Mouse (Mus musculus): Measurements from ENCODE around the gene Dolk. TPM values are rescaled to one million over a fixed set of nuclear protein-coding genes. Genes with fewer than 3 reads are reported as not detected.

Gene Dolk
- polyA plus RNA-seq, 1 experiment from 2014 or later: 31.9 TPM

DNA sequence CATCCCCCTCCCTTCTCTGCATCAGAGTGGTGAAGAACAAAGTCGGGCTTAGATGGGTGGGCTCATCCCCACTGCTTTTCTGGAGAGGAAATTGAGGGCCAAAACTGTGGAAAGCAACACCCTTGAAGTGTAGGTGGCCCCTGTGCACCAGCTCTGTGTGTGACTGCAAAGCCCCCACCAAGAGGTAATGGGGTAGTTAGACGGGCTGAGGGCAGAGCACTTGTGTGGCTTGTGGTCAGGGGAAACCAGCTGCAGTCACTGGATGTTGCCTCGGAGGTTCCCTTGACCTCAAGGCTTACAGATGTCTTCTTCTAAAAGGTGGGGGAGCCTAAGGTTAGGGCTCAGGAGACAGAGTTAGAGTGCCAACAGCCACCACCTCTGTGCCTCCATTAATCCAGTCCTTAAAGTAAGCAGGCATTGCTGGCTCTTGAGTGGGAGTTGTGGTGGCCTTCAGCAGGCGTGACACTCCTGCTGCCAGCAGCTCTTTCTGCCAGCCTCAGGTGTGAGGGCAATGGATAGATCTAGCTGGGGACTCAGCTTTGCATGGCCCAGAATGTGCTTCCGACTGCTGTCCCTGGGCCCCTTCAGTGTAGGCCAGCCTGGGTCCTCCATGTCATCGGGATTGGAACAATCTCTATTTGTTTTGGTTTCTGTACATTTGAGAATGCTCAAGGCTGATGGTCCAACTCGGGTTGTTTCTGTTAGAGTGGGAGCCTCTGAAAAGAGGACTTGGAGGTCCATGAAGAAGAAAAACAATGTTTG, 28.3 kb downstream of the Dolk start:
- ATAC-seq (ENCODE audit: borderline replicate concordance, extremely low read depth, low FRiP score, low TSS enrichment): no peak
- Histone ChIP-seq H3K9me3 (no peaks in the 10 kb centered on the region), H3K36me3 (peaks cover 57% of the 10 kb centered on the region), H3K27ac (0 out of 2 replicates have a peak overlapping the region, but pooled peaks have one; percentile 11), H3K4me2 (no peak overlapping the region), H3K9ac (no peak overlapping the region), H3K4me1 (peaks cover 2% of the 10 kb centered on the region; the same call in 1 of the 2 replicates), H3K4me3 (no peak overlapping the region), H3K27me3 (no peaks in the 10 kb centered on the region)
- WGBS: 73% methylated on average over 7 of the region's 7 CpGs

DNA sequence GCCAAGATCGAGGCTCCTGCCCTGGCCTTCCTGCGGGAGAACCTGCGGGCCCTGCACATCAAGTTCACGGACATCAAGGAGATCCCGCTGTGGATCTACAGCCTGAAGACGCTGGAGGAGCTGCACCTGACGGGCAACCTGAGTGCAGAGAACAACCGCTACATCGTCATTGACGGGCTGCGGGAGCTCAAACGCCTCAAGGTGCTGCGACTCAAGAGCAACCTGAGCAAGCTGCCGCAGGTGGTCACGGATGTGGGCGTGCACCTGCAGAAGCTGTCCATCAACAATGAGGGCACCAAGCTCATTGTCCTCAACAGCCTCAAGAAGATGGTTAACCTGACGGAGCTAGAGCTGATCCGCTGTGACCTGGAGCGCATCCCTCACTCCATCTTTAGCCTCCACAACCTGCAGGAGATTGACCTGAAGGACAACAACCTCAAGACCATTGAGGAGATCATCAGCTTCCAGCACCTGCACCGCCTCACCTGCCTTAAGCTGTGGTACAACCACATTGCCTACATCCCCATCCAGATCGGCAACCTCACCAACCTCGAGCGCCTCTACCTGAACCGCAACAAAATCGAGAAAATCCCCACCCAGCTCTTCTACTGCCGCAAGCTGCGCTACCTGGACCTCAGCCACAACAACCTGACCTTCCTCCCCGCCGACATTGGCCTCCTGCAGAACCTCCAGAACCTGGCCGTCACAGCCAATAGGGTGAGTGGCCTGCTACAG, 29.4 kb downstream of the Dolk start:
- no peak overlapping the region for H3K4me2 ChIP-seq
- no peak overlapping the region for H3K9ac ChIP-seq
- ATAC-seq (ENCODE audit: borderline replicate concordance, extremely low read depth, low FRiP score, low TSS enrichment): no peak
- H3K9me3 ChIP-seq: no peaks in the 10 kb centered on the region
- no peaks in the 10 kb centered on the region for H3K4me1 ChIP-seq
- H3K27ac ChIP-seq: no peak overlapping the region
- 94% methylated on average over 30 of the region's 30 CpGs for WGBS
- H3K27me3 ChIP-seq: no peaks in the 10 kb centered on the region
- peaks cover 51% of the 10 kb centered on the region for H3K36me3 ChIP-seq
- H3K4me3 ChIP-seq: no peak overlapping the region

DNA sequence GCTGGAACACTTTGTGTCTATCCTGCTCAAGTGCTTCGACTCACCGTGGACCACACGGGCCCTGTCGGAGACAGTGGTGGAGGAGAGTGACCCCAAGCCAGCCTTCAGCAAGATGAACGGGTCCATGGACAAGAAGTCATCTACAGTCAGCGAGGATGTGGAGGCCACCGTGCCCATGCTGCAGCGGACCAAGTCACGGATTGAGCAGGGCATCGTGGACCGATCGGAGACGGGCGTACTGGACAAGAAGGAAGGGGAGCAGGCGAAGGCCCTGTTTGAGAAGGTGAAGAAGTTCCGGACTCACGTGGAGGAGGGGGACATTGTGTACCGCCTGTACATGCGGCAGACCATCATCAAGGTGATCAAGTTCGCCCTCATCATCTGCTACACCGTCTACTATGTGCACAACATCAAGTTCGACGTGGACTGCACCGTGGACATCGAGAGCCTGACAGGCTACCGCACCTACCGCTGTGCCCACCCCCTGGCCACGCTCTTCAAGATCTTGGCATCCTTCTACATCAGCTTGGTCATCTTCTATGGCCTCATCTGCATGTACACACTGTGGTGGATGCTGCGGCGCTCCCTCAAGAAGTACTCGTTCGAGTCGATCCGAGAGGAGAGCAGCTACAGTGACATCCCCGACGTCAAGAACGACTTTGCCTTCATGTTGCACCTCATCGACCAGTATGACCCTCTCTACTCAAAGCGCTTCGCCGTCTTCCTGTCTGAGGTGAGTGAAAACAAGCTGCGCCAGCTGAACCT, 30.3 kb downstream of the Dolk start:
- no peak for ATAC-seq (ENCODE audit: borderline replicate concordance, extremely low read depth, low FRiP score, low TSS enrichment)
- H3K4me3 ChIP-seq: no peak overlapping the region
- H3K27ac ChIP-seq: no peak overlapping the region
- 94% methylated on average over 42 of the region's 42 CpGs for WGBS
- H3K27me3 ChIP-seq: no peaks in the 10 kb centered on the region
- no peaks in the 10 kb centered on the region for H3K4me1 ChIP-seq
- no peak overlapping the region for H3K9ac ChIP-seq
- H3K36me3 ChIP-seq: peaks cover 46% of the 10 kb centered on the region
- H3K9me3 ChIP-seq: no peaks in the 10 kb centered on the region
- no peak overlapping the region for H3K4me2 ChIP-seq

DNA sequence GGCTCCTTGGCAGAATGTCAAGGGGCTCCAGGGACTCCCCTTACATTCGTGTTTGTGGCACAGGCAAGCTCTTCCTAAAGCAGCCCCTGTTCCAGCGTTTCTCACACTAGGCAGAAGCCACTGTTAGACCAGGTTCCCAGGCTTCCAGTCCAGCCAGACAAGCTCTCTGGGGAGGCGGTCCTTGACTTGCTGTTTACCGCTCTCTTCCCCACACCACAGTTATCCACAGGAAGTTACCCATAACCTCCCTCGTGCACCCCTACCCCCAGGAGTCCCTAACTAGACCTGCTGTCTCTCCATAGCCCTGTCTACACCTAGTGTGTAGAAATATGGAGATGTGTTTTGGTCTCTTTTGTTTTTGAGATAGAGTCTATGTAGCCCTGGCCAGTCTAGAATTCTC, 32.3 kb downstream of the Dolk start:
- no peak overlapping the region for H3K27ac ChIP-seq
- H3K36me3 ChIP-seq: peaks cover 48% of the 10 kb centered on the region
- H3K4me3 ChIP-seq: no peak overlapping the region
- ATAC-seq (ENCODE audit: borderline replicate concordance, extremely low read depth, low FRiP score, low TSS enrichment): no peak
- no peaks in the 10 kb centered on the region for H3K4me1 ChIP-seq
- no peaks in the 10 kb centered on the region for H3K27me3 ChIP-seq
- no peak overlapping the region for H3K9ac ChIP-seq
- H3K9me3 ChIP-seq: no peaks in the 10 kb centered on the region
- H3K4me2 ChIP-seq: no peak overlapping the region
- 74% methylated on average over 5 of the region's 5 CpGs for WGBS

DNA sequence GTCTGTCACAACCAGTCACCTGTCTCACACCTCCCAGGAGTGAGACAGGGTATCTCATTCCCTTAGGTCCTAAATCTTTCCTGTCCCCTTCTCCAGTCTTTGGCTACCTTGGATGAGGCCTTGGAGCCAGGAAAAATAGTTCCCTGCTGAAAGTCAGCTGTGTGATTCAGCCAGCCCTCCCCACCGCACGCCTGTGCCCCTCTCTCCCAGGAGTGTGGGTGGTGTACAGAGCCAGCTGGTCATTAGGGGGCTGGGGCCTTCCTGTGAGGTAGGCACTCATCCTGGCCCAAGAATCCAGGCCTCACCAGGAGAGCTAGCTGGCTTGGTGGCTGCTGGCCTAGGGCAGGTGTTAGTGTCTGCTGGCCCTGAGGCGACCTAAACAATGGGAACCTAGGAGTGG, 33.6 kb downstream of the Dolk start:
- Histone ChIP-seq H3K9ac (no peak overlapping the region), H3K36me3 (peaks cover 45% of the 10 kb centered on the region)
- ATAC-seq (ENCODE audit: borderline replicate concordance, extremely low read depth, low FRiP score, low TSS enrichment): no peak

DNA sequence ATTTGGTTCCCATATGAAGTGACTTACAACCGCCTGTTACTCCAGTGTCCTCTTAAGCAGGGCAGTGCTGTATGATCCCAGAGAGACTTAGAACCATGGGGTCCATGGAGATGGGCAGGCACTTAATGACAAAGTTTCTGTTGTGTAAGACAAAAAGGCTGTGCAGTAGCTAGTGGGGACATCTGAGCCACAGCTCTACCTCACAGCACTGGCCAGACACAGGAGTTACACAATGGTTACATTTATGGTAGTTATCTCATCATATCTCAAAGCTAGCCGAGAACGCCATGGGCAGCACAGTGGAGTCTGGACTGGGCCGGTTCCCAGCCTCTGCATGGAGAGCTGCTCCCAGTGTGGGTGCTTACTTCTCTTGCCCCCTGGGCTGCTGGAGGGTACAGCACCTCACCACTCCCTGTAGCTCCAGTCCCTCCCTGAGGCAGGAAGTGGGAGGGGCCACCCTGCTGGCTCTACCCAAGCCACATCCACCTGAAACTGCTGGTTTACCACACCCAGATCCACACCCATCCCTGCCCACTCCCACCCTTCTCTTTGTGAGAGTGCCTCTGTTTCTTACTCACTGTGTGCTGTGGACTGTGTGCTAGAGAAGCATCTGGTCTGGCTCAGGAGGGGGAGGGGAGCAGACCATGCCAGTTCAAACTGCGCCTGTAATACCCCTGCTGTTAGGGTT, 34.6 kb downstream of the Dolk start:
- Histone ChIP-seq H3K4me3 (no peak overlapping the region), H3K4me2 (no peak overlapping the region), H3K9me3 (no peaks in the 10 kb centered on the region), H3K4me1 (no peaks in the 10 kb centered on the region), H3K27me3 (no peaks in the 10 kb centered on the region), H3K36me3 (peaks cover 38% of the 10 kb centered on the region), H3K9ac (no peak overlapping the region), H3K27ac (no peak overlapping the region)
- peak; percentile 37 for ATAC-seq (ENCODE audit: borderline replicate concordance, extremely low read depth, low FRiP score, low TSS enrichment)
- WGBS: 70% methylated on average over 5 of the region's 5 CpGs

More for the DNA sequence above, 33.6 kb downstream of the Dolk start:
- H3K4me2 ChIP-seq: no peak overlapping the region
- no peaks in the 10 kb centered on the region for H3K9me3 ChIP-seq
- WGBS: 78% methylated on average over 3 of the region's 3 CpGs
- H3K27ac ChIP-seq: no peak overlapping the region
- H3K4me1 ChIP-seq: no peaks in the 10 kb centered on the region
- H3K27me3 ChIP-seq: no peaks in the 10 kb centered on the region
- no peak overlapping the region for H3K4me3 ChIP-seq

DNA sequence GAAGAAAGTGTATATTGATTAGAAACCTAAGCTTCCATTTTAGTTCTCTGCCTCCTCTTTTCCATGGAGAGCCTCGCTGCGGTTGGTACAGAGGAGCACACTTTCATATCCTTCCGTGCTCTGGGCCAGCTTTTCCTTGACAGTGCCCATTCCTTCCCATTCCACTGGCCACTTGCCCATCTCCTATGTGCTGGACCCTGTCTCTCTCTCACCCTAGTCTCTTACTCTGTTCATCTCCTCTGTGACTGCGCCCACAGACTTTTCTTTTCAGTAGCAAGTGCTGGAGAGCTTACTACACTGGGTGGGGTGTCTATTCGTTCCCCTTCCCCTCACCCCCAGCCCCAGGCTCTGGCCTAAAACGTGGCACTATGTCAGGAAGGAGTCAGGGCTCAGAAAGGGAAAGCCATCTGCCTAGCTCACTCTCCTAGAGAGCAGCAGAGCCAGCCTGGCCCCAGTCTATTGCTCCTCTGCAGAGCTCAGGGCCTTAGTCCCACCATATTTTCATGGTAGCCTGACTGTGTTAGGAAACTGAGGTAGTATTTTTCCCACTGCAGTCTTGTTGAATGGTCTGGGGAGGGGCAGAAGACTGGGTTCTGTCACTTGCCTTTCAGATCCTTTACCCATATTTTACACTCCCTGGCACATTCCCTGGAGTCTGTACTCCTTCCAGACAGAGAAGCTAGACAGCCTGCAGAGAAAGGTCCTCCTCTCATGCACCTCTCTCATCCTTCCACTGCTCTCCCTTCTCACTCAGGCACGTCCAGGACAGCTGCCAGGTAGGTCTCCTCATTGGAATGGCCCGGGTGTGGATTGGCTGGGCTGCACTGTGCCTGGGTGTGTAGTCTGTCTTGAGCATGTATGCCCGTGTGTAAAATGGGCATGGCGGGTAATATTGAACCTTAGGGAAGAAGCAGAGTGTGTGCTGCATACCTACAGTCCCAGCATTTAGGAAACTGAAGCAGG, 35.7 kb downstream of the Dolk start:
- Histone ChIP-seq H3K4me3 (no peak overlapping the region), H3K36me3 (peaks cover 27% of the 10 kb centered on the region), H3K9ac (no peak overlapping the region), H3K27ac (no peak overlapping the region), H3K27me3 (no peaks in the 10 kb centered on the region), H3K4me1 (peaks cover 4% of the 10 kb centered on the region; the same call in 1 of the 2 replicates), H3K4me2 (no peak overlapping the region), H3K9me3 (no peaks in the 10 kb centered on the region)
- 89% methylated on average over 10 of the region's 10 CpGs for WGBS
- no peak for ATAC-seq (ENCODE audit: borderline replicate concordance, extremely low read depth, low FRiP score, low TSS enrichment)

DNA sequence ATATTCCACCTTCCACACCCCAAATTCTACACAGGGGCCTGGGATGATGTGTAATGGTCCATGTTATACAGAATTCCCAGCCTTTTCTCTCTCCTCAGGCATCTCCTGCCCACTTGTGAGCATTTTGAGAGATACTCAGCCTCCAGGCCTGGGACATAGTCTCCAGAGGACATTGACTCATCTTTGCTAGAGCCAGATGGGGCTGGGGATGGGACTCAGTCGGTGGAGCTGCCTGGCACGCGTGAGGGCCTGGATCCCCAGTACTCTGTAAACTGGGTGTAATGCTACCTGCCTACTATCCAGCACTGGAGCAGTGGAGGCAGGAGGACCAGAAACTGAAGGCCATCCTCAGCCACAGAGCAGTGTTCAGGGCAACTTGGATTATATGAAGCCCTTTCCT, 37.0 kb downstream of the Dolk start:
- H3K4me3 ChIP-seq: no peak overlapping the region
- H3K4me2 ChIP-seq: no peak overlapping the region
- ATAC-seq (ENCODE audit: borderline replicate concordance, extremely low read depth, low FRiP score, low TSS enrichment): no peak
- 86% methylated on average over 3 of the region's 3 CpGs for WGBS
- no peaks in the 10 kb centered on the region for H3K27me3 ChIP-seq
- no peak overlapping the region for H3K9ac ChIP-seq
- no peak overlapping the region for H3K27ac ChIP-seq
- peaks cover 24% of the 10 kb centered on the region for H3K36me3 ChIP-seq
- no peaks in the 10 kb centered on the region for H3K9me3 ChIP-seq
- H3K4me1 ChIP-seq: peaks cover 12% of the 10 kb centered on the region

DNA sequence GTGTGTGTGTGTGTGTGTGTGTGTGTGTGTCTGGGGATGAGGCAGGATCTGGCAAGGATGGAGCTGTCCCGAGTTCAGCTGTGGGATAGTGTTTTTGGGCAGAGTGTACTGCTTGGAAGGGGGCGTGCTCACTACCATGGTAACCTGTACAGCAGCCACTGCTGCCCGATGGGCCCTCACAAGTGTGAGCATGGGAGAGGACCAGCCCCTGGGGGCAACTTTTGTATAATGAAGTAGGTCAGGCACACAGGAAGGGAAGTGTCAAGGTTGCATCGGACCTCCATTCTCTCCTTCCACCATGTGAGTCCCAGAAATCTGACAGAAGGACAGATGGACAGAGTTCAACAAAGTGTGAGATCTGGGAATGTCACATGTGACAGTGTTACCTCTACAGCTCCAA, 38.5 kb downstream of the Dolk start:
- H3K4me3 ChIP-seq: no peak overlapping the region
- WGBS: 68% methylated on average over 4 of the region's 4 CpGs
- no peak for ATAC-seq (ENCODE audit: borderline replicate concordance, extremely low read depth, low FRiP score, low TSS enrichment)
- H3K27me3 ChIP-seq: no peaks in the 10 kb centered on the region
- H3K36me3 ChIP-seq: peaks cover 28% of the 10 kb centered on the region
- peaks cover 23% of the 10 kb centered on the region for H3K4me1 ChIP-seq
- no peak overlapping the region for H3K27ac ChIP-seq
- no peak overlapping the region for H3K4me2 ChIP-seq
- no peaks in the 10 kb centered on the region for H3K9me3 ChIP-seq
- no peak overlapping the region for H3K9ac ChIP-seq

DNA sequence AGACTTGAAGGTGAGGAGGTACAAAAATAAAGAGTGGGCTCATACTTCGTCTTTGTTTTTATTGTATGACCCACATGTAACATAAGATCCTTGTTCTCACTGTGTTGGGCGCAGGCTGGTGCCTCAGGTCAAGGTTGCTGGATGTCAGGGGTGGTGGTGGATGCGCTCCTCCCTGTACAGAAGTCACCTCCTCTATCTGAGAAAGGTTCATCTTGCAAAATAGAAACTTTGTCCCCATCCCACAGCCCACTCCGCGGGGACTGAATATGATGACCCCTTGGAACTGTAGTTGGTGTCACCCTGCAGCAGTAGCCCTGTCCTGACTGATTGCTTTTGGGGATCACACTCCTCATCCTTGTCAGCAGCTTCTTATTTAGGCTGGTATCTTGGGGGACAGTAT, 39.1 kb downstream of the Dolk start:
- WGBS: 84% methylated on average over 5 of the region's 5 CpGs
- no peaks in the 10 kb centered on the region for H3K9me3 ChIP-seq
- H3K4me1 ChIP-seq: peaks cover 28% of the 10 kb centered on the region
- no peak overlapping the region for H3K27ac ChIP-seq
- ATAC-seq (ENCODE audit: borderline replicate concordance, extremely low read depth, low FRiP score, low TSS enrichment): no peak
- no peak overlapping the region for H3K4me3 ChIP-seq
- H3K36me3 ChIP-seq: peaks cover 28% of the 10 kb centered on the region
- no peaks in the 10 kb centered on the region for H3K27me3 ChIP-seq
- no peak overlapping the region for H3K4me2 ChIP-seq
- no peak overlapping the region for H3K9ac ChIP-seq
